Mouse (Mus musculus) adipocyte (in vitro differentiated cells): Measurements from ENCODE around the gene Myl12a.

Experiments used
- DNase-seq: peaks from one replicate; pipeline ENCODE4 v3.0.0-alpha.2; 2016; ENCODE audit warnings: low spot score

The Myl12a gene

DNA sequence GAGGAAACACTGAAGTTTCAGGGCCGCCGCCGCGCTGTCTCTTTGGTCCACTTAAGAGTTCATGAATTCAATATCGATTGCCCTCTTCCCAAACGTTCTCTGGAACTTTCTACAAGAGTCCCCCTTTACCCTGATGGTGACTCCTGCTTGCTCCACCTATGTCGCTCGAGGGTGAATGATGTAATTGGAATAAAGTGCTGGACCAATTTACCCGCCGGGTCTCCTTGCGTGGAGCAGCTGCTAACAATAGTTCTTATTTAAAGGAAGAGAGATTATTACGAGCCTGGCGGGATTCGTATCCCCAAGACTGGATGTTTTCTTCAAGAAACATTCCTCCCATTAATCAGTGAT lies at the start of gene Myl12a:
Myl12a (minus strand) TSS at position 135 of the 351 bp plus-strand sequence.
- no peak for DNase-seq

DNA sequence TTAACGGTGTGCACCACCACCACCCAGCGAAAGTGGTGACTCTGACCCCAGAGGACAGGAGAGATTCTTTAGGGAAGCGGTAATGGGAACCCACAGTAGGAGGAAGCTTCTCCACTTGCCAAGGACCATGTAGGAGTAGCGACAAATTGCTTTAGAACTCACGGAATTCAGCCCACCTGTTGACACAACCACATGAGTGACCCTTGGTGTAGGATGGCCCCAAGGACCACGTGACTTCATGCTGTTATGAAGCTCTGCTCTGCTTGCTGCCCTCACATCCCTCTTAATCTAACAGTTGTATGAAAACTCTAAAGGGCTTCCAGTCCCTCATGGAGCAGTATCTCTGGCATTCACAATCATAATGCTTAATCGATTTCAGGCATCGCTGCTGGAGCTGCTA lies 46.6 kb upstream of the Myl12a start:
- no peak for DNase-seq

DNA sequence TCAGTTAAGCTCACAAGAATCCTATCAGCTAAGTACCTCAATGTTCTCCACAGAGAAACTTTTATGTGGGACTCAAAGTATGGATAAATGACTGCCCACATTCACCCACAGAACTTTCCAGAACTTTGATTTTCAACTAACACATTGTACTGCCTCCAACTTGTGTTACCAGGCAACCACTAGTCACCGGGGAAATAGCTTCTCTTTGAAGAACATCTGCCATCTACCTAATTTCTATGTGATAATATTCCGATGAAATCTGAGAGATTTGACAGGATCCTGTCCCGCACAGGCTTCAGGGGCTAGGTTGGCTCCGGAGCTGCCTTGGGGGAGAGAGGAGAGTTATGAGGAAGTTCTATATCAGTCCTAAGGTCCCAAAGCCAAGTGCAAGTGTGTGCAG lies 44.2 kb upstream of the Myl12a start:
- no peak for DNase-seq

DNA sequence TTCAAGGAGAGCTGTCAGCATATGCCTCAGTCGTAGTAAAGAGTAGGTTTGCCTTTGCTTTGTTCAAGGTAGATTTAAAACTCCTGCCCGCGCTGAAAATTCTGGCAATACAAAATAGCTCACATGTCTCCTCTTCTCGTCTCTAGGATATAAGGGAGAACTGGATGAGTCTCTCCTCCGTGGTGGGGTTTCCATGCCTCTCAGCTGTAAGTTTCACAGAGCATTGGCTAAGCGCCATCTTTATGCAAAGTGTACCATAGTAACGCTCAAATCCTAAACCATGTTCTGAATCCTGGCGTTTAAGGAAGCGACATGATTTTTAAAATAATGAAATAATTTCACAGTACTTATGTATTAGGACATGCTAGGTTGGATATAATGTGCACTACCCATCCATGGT lies 42.9 kb upstream of the Myl12a start:
- no peak for DNase-seq

DNA sequence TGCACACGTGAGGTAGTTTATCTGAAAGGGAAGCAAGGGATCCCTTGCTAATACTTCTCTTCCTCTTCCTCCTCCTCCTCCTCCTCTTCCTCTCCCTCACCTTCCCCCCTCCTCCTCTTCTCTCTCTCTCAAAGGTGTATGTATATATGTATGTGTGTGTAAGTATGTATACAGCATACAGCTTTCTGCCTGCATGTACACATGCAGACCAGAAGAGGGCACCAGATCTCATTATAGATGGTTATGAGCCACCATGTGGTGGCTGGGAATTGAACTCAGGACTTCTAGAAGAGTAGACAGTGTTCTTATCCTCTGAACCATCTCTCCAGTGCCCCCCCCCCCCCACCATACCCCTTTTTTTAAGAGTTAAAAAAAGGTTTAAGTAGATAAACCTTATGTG lies 40.0 kb upstream of the Myl12a start:
- DNase-seq, result no peak

DNA sequence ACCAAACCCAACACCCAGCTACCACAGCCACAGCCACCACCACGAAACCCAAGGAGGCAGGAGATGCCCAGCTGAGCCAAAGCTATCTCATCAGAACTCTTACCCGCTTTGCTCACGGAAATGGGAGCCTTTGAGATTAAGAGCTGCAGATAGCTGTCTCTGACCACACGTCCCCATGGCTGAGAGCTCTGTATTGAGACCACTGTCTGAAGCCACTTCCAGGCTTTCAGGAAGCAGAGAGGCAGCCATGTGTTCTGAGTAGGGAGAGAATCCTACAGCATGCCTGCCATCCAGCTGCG lies 37.9 kb upstream of the Myl12a start:
- no peak for DNase-seq

DNA sequence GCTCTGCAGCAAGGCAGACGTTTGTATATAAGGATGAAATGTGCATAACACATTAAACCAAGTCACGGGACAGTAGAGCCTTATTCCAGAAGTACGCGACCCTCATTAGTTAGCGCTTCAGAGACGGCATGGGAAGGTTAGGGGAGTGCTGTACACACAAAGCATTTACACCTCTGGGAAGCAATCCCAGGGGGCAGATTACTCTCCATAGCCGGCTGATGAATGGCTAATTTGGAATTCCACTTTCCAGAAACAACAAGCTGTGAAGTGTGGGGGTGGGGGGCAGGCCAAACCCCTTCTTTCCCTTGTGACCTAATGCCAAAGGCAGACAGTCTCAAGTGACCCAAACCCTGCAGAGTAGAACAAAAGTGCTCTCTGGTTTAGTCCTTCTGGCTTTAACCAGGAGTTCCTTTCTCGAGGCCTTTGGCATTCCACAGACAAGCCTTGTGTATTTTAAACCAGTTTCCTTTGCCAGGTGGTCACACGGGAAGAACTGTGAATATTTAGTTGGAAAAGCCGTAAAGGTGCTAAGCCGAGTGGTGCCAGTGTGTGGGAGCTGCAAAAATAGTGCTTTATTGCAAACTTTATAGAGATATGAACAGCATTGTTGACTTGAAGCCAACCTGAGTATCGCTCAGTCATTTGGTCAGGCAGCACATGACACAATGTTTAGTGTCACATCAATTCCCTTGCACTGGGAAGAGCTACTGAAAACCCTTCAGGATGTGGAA lies 37.3 kb upstream of the Myl12a start:
- no peak for DNase-seq

GRCm38 (mm10) chr17:71038812-71039211 lies 36.1 kb upstream of the Myl12a start:
- no peak for DNase-seq

DNA sequence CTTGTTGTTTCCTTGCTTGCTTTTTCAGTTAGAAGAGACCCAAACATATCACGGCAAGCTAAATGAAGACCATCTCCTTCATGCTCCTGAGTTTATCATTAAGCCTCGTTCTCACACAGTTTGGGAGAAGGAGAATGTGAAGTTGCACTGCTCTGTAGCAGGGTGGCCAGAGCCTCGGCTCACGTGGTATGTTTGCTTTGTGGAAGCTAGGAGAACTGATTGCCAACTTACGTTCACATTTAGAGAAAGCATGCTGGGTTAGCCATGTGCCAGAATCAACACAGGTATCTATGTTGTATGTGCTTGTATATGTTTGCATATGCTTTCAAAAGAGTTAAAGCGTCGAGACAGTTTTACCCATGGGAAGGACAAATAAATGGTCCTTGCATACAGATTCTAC lies 34.5 kb upstream of the Myl12a start:
- DNase-seq, result no peak

GRCm38 (mm10) chr17:71034472-71034871 lies 31.8 kb upstream of the Myl12a start:
- no peak for DNase-seq

- DNase-seq, result no peak
These were observed 30.0 kb upstream of the Myl12a start for GRCm38 (mm10) chr17:71032719-71033118.

GRCm38 (mm10) chr17:71027186-71027585 lies 24.5 kb upstream of the Myl12a start:
- DNase-seq, result no peak

DNA sequence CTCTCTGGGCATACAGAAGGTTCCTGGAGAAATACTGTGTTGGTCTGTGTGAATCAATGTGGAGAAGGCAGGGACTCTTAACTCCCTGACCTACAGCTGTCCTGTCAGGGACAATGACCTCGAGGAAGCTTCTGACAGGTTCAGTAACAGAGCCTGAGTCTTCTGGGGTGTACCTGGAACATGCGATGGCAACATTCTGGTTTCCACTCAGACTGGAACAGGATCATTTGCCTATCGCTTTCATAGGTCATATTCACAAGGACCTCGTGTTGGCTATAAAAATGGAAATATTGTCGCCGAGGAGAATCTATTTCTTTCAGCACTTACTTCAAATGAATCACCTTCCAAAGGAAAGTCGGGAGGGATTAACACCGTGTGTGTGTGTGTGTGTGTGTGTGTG lies 23.2 kb upstream of the Myl12a start:
- no peak for DNase-seq

DNA sequence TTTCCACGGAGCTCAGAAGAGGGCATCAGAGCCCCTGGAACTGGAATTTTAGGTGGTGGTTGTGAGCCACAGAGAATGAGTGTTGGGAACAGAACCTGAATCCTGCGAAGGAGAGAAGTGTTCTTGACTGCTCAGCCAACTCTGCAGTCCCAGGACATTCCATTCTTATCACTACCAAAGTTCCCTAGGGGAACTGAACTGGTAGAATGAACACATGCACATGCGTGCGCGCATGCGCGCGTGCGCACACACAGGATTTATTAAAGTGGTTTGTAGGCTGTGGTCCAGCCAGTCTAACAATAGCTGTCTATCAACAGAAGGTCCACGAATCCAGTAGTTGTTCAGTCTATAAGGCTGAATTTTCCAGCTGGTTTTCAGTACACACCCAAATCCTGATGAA lies 21.4 kb upstream of the Myl12a start:
- no peak for DNase-seq

DNA sequence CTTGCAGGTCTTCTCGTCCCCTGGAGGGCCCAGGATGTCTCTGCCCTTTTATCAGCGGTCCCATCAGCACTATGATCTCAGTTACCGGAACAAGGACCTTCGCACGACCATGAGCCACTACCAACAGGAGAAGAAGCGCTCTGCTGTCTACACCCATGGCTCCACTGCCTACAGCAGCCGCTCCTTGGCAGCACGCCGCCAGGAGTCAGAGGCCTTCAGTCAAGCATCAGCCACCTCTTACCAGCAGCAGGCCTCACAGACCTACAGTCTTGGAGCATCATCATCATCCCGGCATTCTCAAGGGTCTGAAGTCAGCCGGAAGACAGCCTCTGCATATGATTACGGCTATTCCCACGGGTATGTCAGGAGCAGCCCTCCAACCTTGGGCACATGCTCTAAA lies 20.2 kb upstream of the Myl12a start:
- no peak for DNase-seq

- no peak for DNase-seq
These were observed 17.2 kb upstream of the Myl12a start for GRCm38 (mm10) chr17:71019860-71020259.

DNA sequence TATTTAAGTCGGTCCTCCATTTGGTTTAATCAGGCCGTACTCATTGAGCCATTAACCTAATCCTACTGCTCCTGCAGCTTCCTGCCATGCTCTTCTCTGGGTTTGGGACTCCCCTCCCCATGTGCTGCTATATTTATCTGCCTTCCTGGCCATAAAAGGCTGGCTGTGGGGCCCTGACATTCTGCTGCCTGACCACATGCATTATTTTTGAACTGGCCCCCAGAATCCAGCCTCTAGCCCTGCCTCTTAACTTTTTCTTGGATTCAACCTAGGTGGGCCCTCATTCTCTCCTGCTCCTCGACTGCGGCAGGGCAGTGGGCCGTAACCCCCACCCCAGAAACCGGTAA lies 16.6 kb upstream of the Myl12a start:
- no peak for DNase-seq

DNA sequence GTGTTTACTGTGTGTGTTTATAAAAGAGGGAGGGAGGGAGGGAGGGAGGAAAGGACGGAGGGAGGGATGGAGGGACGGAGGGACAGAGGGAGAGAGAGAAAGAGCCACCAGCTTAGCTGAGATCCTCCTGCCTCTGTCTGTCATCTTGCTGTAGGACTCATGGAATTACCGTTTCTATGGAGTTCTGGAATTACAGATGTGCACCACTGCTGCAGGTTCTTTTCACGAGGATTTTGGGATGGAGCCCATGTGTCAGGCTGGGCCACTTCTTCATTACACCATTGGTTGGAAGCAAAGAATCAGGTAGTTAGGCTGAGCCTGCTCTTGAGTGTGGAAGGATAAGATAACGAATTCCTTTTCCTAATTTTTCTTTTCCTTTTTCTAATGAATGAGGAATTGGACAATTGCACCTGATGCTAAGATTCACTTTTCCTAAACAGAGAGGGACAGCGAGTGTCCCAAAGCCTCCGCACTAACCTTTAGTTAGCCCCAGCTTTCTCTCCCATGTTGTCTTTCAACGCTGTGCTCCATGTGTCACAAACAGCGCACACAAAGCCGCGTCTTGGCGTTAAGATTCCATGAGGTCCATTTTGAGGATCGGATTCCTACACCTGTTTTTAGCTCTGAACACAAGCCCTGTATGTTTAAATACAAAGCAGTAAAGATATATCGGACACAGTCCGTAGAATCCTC lies 16.1 kb upstream of the Myl12a start:
- no peak for DNase-seq

DNA sequence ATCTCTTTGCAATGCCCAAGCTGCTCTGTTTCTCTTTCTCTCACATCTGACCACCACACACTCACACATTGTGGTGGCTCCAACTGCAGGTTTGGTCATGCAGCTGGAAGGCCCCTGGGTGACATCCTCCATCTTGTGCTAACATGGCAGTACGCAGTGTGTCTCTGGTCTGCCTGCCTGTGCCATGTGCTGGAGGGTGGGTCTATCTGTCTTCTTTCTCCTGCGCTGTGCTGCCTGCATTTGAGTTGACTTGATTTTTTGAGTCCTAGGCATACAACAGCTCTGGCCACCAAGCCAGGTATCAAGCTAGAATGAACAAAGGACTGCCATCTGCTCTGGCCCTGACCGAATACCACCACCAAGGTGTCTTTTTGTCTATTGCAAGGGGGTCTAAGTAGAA lies 15.5 kb upstream of the Myl12a start:
- no peak for DNase-seq

DNA sequence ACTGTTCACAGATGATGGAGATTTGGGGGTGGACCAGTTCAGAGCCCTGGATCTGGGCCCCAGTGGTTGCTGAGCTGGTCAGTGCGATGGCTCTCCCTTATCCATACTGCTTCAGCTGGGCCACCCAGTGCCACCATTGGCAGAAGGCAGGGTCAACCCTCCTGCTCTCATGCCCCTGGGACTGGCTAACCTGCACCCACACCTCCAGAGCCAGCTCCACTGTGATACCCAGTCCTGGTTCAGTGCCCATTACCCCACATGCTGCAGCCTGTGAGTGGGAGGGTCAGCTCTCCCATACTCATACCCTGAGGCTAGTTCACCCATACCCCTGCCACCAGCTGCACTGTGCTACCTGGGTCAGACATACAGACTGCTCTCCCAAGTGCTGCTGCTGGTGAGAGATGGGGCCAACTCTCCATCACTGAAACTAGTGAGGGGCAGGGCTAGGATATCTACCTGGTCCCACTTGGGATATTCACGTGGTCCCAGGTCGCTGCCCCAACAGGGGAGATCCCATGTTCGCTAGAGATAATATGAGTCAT lies 14.8 kb upstream of the Myl12a start:
- no peak for DNase-seq

GRCm38 (mm10) chr17:71014911-71015310 lies 12.2 kb upstream of the Myl12a start:
- DNase-seq, result no peak

- DNase-seq, result no peak
These were observed 10.4 kb upstream of the Myl12a start for GRCm38 (mm10) chr17:71013105-71013504.

- DNase-seq, result no peak
These were observed 9.4 kb upstream of the Myl12a start for GRCm38 (mm10) chr17:71011931-71012662.
